Mouse (Mus musculus): ENCODE measurements around the gene Tstd3. TPM values are rescaled to one million over a fixed set of nuclear protein-coding genes. Genes with fewer than 3 reads are reported as not detected.
"Not testable (repeated sequence)": the region's sequence is repeated elsewhere in the genome, so short reads cannot be mapped to it uniquely, and the experiment has no call there.

Gene Tstd3
- total RNA-seq, 2 experiments from 2014 or later: 23.0 to 23.8 TPM

DNA sequence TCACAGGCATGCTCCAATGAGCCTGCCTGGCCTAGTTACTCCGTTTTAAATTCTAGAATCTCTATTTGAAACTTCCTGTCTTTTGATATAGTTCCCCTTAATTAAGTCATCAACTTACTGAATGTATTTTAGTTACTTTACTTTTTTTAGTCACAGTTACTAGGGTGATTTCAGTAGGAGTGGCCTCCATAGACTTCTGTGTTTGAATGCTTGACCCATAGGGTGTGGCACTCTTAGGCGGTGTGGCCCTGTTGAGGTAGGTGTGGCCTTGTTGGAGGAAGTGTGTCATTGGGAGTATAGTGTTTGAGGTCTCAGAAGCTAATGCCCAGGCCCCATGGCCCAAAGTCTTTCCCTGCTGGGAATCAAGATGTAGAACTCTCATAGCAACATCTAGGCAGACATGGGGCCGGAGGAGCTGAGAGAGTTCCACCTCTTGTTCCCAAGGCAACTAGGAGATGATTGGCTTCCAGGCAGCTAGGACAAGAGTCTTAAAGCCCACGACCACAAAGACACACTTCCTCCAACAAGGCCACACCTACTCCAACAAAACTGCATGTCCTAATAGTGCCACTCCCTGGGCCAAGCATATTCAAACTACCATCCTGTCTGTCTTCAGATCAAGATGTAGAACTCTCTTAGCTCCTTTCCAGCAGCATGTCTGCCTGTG, 11.8 kb downstream of the Tstd3 start:
- no peak for DNase-seq (ENCODE audit: extremely low spot score in 1 of 2, low spot score in 1 of 2)

DNA sequence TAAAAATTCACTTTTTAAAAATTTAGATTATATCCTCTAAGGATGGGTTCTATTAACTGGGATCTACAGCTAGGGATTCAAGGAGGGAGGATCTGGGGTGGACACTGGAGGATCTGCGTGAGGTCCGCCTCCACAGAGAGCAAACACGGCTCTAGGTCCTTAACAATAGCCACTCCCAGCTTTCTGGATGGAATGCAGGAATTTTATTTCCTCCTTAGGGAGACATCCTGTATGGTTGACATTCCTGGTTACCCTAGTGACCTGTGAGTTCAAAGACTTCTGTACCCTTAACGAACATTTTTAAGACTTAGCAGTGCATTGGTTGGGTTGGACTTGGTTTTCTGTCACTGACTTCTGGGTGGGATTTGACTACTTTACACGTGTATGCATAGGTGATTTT, 21.3 kb downstream of the Tstd3 start:
- no peak for DNase-seq (ENCODE audit: extremely low spot score in 1 of 2, low spot score in 1 of 2)

DNA sequence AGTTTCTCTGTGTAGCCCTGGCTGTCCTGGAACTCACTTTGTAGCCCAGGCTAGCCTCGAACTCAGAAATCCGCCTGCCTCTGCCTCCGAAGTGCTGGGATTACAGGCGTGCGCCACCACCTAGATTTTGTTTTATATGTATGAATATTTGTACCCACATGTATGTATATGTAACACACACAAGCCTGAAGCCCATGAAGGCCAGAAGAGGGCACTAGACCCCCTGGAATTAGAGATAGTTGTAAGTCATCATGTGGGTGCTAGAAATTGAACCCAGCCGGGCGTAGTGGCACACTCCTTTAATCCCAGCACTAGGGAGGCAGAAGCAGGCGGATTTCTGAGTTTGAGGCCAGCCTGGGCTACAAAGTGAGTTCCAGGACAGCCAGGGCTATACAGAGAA, 22.9 kb downstream of the Tstd3 start:
- not testable (repeated sequence) for DNase-seq (ENCODE audit: extremely low spot score in 1 of 2, low spot score in 1 of 2)

DNA sequence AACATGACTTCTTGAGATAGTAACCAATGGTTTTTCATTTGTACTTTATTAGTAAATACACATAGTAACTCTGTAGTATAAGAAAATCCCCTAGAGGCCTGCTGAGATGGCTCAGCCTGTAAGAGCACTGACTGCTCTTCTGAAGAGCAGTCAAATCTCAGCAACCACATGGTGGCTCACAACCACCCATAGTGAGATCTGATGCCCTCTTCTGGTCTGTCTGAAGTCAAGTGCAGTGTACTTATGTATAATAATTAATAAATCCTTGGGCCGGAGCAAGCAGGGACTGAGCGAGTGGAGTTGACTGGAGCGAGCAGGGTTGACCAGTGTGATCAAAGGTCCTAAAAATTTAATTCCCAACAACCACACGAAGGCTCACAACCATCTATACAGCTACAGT, 27.8 kb downstream of the Tstd3 start:
- no peak for DNase-seq (ENCODE audit: extremely low spot score in 1 of 2, low spot score in 1 of 2)

DNA sequence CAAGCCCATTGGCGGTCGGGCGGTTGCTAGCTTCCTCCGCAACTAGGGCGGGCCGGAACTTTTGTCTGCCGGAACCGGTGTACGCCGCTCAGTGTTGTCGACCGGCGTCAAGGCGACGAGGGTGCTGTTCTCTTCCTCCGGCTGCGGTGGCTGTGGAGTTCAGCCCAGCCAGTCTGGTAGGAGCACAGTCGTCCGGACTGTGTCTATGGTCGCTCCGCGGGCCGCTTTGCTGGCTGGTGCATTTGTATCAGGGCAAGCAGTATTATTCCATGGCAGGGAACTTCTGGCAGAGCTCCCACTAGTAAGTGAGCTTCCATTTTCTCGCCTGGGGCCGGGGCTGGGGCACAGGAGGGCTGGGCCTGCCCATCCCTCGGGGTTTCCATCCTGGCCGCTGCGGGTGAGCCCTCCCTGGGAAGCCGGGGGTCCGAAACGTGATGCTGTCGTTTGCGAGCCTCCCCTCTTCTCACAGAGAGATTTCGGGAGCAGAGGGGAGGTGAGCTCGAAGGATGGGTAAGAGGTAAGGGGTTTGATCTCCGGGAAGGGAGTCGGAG, 39.3 kb downstream of the Tstd3 start, which contains the start of gene Ccnc:
TSS of gene Ccnc (plus strand) at position 87 of the 551 bp plus-strand sequence.
- peak; percentile 85 to 90 for DNase-seq (ENCODE audit: extremely low spot score in 1 of 2, low spot score in 1 of 2)

DNA sequence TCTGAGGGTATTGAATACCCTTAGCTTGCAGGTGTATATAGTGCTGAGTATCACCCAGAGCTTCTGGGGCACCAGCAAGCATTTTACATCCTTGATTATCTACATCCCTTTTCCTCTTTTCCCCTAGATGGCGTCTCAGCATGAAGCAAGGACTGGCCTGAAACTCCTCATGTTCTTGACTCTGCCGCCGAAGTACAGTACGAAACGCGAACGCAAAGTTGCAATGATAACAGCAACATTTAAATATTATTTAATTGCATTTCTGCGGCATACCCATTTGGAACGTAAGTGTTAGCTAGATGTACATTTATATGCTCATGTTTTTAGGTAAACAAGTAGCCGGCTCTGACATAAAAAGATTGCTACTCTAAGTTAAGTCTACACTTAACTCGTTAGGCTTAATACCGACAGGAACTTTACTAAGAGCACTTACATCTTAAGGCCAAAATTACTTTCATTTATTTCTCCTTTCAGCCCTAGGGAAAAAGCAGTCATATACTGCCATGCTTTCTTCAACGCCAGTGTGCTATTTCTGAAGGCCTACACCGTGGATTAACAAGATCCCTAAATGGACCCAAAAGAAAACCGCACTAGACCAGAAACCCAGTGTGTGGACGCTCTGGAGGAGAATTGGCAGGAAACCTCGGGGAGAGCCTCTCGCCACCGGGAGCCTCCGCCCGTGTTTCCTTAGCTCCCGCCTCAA, 39.9 kb downstream of the Tstd3 start:
- DNase-seq (ENCODE audit: extremely low spot score in 1 of 2, low spot score in 1 of 2): peak; percentile 10 to 14

DNA sequence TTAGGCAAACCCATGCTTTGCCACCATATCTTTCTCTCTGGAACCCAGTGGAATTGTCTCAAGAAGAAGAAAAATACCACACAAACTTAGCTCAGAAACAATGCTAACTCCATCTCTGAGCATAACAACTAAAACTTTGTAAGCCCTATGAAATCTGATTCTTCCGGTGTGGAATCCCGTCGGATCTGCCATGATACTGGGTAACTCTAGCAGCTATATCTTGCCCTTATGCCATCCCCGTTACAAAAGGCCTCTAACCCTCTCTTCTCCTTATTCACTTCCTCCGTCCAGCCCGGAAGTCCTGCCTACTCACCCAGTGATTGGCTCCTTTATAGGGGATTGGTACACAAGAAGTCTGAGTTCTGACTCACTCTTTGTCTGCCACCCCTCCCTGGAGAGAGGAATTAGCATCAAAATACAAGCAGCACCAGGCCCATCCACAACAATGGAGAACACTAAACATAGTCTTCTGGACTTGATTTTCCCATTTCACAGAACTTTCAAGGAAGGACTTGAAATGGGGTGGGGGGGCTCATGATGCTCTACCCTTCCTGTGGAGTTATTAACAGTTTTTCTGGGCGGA, 44.2 kb downstream of the Tstd3 start:
- no peak for DNase-seq (ENCODE audit: extremely low spot score in 1 of 2, low spot score in 1 of 2)

DNA sequence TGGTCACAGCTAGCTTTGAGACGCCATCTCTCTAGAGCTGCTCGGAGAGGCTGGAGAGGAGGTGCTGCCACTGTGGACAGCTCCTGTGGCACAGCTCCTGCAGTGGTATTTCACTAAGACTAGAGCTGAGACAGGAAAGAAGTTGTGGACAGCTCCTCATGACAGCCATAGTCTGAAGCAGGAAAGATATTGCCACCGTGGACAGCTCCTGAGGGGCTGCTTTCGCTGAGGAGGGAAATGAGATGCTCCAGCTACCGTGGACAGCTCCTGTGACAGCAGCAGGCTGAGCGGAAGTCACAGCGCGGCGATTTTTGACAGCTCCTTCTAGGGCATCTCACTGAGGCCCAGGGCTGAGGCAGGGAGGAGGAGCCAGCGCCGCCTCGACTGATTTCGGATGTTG, 54.9 kb downstream of the Tstd3 start:
- peak in 1 of 2 experiments; percentile 33 for DNase-seq (ENCODE audit: extremely low spot score in 1 of 2, low spot score in 1 of 2)

Other genes starting within 250 kb of the Tstd3 start
- gene Prdm13, start 81.2 kb downstream of the Tstd3 start, total RNA-seq (2021): not detected
- 10 to 100 TPM; 36.7 to 37.7 TPM for gene Ccnc, start 39.5 kb downstream of the Tstd3 start, total RNA-seq (2021)
- 10 to 100 TPM; 51.9 to 52.8 TPM for gene Usp45, start 56 bp downstream of the Tstd3 start, total RNA-seq (2021)
- 100 to 1,000 TPM; 145 to 233 TPM for gene Pnisr, start 80.4 kb upstream of the Tstd3 start, total RNA-seq (2021)
- gene Coq3, start 112.5 kb upstream of the Tstd3 start, total RNA-seq (2021): 10 to 100 TPM; 11.9 to 12.2 TPM
- gene Faxc, start 164.1 kb upstream of the Tstd3 start, total RNA-seq (2021): 10 to 100 TPM; 50.3 to 57.0 TPM

Measured in layer of hippocampus, postnatal 25 days (tissue).